Mouse (Mus musculus): ENCODE data around the gene Zic2. TPM values are rescaled to one million over a fixed set of nuclear protein-coding genes. Genes with fewer than 3 reads are reported as not detected.

Gene Zic2
- polyA plus RNA-seq, 3 experiments from 2014 or later, result not detected

DNA sequence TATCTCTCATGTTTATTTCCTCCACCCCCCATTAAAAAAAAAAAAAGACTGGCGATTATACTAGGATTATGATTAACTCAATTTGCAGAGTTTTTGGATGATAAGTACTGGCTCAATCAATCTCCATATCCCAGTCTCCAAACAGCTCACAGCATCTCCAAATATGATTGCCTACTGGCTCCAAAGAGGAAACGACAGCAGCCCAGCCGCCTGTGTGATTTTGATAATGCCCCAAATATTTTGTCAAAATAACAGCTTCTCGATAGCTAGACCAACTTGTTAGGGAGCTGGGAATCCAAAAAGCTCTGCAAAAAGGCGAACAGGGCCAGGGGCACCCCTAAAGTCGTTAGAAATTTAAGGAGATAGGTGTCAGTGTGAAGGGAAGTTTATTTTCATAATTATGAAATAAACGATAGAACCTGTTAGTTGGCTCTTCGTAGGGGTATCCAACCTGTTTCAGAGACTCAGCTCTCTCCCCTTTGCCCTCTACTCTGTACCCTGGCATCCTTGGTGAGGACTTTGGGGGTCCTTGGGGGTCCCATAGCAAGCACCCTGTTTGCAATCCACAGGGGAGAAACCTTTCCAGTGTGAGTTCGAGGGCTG is 2.8 kb downstream of the Zic2 start:
- ATAC-seq, result no peak

DNA sequence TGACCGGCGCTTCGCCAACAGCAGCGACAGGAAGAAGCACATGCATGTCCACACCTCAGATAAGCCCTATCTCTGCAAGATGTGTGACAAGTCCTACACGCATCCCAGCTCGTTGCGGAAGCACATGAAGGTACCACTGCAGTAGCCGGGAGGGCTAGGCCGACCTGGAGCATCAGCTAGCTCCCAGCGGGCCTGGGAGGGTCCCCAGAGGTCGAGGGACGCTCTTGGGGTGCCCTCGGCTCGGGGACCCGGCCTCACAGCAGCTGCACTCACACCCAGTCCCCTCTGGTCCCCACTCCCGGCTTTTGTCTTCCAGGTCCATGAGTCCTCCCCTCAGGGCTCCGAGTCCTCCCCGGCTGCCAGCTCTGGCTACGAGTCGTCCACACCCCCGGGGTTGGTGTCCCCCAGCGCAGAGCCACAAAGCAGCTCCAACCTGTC is 3.4 kb downstream of the Zic2 start:
- ATAC-seq, result no peak

DNA sequence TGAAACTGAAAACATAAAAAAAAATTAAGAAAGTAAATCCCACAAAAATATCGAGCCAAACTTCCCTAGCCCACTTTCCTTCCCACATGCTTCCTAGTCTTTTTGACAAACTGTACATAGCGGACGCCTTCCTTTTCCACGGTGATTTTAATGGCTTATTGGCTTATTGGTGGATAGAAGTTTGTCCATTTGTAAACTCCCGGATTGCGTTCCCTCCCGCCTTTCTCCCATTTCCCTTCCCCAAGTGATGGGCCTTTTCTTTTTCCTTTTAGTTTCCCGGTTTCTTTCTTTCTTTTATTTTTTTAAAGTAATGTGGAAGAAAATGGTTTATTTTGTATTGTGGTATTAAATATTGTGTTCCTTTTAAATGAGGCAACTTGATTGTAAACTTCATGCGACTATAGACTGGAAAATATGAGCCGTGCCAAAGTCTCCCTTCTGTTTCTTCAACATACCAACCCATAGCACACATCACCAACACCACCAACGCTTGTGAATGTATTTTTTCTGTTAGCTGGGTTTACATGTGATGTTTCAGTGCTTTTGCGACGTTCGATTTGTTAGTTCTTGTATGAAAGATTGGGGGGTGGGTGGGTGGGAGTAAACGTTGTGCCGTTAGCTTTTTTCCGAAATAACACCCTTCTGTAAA is 4.3 kb downstream of the Zic2 start:
- ATAC-seq, result no peak

DNA sequence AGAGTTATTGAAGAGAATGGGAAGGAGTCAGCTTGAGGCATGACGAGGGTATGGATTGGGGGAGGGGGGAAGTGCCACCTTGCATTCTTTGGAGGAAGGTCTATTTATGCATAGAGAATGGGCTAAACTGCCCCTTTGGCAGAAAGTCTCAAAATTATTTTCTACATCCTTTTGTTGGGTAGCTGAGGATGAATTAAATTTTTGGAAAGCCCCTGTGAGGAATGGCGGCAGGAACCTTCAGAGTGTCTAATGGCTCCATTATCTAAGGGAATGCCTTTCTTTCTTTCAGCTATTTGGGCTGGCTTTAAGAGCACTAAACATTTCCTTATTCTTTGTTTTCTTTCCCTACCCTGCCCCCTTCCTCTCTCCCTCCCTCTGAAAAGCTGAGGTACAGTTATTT is 5.1 kb downstream of the Zic2 start:
- ATAC-seq, result no peak

DNA sequence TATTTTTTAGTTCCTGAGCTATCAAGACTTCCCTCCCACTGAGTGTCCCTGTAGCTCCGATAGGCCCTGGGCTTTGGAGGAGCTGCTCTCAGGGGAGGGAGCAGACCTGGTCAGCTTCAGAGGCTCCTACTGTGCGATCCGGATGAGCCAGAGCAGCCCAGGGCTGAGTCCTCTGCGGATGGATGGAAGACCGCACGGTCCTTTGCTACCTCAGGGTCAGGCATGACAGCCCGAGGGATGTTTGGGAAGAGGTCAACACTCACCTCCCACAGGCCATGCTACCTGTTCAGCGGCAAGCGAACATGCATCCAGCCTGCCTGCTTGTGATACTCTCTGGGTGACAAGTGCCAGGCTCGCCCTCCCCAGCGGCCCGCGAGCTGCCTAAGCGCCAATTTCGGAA is 5.9 kb downstream of the Zic2 start:
- no peak for ATAC-seq

DNA sequence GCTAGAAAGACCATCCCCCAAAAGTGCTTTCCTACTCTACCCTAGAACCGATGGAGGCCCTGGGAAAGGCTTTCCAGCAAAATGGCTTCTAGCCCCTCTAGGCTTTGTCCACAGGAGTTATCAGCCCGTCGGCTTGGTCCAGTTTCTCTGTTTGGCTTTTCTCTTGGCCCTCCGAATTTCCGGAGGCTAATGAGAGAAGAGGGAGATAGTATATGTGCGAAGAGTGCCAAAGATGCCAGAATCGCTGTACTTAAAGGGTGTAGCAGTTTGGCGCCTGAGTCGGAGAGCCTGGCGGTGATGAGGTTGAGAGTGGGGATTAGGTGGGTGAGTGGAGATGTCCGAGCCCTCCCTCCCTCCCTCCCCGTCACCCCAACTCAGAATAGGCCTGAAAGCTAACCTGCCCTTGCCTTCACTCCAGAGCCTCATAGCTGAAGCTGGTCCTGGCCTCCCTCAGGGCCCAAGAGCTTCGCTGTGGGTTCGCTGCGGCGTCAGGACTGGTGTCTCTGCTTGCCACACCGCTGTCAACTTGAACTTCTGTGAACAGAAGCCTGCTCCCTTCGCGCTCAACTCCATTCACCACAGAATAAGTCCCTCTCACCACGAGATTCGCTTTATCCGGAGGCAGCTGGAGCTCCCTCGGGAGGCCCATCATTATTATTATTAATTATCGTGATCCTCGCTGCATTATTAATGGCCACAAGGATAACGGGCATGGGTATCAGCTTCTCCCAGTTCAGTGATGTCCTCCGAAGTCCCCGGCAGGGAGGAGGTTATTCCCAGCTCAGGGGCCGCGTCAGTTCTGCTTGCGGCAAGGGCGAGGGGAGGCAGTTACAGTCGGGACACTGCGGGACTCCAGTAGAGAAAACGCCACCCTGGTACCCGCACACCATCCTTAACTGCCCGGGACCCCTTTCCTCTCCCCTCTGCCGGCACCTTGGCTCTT is 7.1 kb downstream of the Zic2 start:
- no peak for ATAC-seq

DNA sequence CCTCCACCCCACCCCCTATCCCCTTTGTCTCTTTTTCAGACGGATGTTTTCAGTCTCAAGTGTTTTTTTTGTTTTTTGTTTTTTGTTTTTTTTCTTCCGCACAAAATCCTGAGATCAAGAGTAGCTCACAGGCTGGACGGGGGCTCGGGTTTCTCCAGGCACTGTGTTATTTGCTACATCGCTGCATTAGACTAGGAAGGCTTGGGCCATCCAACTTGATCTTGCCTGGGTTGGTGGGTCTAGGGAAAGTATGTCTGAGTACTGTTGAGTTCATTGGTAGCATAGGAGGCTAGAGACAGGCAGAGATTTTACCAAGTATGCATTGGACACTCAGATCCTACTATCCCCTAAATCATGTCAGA is 7.8 kb downstream of the Zic2 start:
- ATAC-seq, result no peak

DNA sequence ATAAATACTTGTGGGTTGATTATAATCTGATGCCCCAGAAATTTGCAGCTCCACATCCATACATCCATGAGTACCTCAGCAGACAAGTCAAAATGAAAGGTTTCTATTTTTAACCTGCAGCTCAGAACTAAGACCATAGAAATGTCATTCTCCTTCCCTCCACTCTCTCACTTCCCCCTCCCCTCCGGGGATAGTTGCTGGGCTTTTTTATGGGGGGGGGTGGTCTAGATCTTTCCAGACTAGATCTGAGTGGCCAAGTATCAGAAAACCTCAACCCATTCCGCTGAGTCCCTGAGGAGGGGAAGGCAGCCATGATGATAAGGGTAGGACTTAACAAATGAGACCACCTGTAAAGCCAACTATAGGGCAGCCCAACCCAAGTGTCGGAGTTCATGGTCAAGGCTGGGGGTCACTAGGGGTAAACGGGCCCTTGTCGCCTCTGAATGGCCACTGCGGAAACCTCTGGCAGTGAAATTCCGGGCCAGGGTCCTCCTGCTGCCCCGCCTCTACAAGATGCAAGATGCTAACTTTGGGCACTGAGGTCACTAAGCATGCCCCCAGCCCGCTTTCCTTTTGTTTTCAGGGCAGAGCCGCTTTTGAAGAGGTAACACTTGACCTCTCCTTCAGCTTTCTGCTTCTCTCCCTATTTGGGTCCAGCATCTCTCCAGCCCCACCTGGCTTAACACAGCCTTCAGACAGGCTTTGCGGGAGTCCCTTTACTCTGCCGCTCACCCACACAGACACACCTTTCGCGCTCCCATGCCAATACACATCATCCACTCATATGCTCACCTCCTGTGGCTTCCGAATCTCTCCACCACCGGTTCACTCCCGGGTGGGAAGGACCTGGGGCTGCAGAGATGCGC is 8.6 kb downstream of the Zic2 start:
- no peak for ATAC-seq

DNA sequence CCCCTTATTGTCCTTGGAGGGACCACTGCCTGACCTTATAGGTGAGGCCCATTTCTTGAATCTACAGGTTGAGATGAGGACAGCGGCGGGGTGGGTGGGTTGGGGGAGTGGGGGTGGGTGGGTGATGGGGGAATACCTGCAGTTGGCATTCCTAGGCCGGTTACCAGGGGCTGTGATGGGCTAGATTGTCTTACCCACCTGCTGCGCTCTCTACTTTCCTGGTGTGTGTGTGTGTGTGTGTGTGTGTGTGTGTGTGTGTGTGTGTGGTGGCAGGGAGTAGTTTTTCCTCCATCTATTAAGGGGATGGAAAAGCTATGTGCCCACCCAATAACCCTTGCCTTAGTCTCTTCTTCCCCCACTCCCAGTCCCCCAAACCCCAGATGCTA is 9.2 kb downstream of the Zic2 start:
- no peak for ATAC-seq

DNA sequence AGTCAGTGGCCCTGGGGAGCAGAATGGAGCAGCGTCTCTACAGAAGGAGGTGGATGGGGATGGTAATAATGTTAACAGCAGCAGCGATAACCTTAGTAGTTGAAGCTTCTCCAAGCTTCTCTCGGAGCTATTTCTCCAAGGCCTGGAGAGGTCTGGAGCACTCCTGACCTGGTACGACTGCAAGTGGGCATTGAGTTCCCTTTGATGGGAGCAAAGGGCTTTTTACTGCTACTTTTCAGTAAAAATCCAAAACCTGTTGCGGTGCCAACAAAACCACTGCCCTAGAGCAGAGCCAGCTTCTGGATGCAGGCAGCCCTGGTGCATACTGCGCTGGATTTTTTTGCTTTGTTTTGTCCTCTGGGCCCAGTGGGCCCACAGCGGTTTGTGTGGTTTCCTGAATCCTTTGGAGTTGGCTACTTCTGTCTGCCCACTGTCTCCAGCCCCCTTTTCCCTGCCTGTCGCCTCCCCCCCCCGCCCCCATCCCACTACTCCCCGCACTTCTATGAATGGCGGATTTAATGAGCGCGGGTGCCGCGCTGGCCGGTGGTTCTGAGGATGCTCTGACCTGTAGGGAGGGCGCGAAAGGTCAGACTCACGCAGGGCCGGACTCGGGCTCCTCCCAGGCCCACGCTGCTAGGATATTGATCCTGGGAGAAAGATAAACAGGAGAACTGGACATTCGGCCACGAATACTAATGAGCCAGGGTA is 9.8 kb downstream of the Zic2 start:
- no peak for ATAC-seq

DNA sequence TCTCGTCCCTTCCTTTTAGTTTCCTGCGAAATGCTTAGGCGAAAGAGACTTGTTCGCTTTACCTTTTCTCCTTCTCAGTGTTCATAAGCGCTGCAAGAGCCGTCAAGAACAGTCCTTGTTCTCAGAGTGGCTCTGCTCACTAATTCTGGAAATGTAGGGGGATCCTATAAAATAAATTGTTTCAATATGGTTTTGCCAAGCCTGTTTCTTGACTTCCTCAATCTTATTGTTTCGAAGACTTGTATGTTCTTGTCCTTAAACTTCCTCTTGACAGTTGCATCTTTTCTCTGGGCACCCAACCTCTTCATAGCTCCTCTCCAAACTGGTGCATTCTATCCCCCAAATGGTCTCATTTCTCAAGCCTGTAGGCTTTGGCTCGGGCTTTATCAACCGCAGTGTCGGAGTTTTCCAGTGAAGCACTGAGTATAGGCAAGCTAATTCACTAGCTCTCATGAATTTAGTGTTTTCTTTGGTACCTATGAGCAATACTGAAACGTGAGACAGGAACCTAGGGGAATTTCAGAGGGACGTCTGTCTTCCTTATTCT is 10.5 kb downstream of the Zic2 start:
- ATAC-seq, result no peak

DNA sequence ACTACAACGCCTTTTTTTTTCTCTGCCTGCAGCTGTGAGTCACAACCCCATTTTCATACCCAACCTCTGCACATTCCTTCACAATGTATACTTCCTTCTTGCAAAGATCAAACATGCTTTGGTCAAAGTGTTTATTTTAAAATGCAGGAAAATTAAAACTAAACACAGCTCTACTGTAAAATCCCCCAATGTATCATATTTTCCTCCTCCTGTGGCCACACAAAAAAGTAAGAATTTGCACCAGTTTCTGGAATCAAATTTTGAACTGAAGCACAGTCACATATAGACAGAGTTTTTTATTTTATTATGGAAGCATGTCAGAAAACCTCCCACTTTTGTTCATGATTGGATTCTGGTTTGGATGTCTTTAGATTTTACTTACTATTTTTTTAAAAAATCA is 11.4 kb downstream of the Zic2 start:
- ATAC-seq, result no peak

DNA sequence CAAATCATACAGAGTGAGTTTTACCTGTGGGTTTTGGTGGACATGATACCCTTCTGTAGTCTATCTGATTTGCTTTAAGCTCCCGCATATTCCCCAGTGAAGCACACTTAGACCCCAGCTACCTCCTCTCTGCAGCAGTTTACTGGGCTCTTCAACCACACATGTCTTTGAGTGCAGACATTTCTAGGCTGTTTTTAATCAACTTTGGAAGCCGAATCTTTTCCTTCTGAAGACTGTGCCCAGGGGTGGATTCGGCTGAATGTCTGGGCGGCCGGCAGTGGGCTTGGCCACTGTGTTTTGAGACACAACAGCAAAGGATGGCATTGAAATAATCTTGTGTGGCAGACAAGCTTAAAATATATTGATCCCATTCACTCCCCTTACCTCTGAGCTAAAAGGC is 12.1 kb downstream of the Zic2 start:
- ATAC-seq, result no peak

DNA sequence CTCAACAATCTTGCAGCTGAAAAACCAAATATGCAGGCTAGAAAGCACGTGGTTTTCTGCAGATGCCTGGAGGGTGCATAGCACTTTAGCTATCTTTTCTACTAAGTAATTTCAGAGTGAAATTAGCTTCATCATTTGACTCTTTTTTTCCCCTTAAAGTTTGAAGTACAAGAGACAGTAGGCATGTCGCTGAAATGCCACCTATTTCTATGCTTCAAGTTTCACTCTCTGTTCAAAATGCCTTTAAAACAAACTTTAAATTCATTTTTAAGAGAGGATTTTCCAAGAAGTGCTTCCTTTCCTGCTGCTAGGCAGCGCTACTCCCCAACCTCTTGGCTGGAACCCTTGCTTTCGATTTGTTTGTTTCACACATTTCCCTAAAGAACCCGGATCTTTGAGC is 13.8 kb downstream of the Zic2 start:
- ATAC-seq, result no peak

DNA sequence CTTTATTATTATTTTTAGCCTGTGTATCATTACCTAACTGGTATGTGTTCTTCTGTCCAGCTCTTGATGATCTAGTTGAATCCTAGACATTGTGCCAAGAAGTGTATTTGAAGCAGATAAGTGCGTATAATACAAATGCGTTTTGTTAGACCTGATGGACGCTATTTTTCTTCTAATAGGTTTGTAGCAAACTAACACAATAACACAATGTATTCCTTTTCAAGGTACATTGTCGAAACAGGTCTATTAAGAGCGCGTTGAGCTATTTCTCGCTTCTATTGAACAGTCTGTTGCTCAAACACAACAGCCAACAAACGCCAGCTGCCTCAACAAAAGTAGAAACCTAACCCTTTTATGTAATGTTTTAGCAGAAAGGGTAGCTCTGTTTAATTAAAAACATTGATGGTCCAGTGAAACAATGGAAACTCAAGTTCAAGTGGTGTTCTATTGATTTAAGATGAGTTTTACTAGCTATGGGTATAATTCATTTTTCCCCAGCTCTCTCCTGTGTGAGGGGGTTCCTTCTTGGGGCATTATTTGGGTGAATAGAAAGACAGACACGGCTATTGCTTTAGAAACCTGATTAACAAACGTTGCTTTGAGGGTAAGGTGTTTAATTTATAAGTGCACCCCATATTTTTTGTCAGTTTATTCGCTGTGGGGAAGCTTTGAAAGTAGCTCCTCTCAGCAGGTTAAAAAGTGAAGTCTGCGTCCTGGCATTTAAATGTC is 14.6 kb downstream of the Zic2 start:
- no peak for ATAC-seq

DNA sequence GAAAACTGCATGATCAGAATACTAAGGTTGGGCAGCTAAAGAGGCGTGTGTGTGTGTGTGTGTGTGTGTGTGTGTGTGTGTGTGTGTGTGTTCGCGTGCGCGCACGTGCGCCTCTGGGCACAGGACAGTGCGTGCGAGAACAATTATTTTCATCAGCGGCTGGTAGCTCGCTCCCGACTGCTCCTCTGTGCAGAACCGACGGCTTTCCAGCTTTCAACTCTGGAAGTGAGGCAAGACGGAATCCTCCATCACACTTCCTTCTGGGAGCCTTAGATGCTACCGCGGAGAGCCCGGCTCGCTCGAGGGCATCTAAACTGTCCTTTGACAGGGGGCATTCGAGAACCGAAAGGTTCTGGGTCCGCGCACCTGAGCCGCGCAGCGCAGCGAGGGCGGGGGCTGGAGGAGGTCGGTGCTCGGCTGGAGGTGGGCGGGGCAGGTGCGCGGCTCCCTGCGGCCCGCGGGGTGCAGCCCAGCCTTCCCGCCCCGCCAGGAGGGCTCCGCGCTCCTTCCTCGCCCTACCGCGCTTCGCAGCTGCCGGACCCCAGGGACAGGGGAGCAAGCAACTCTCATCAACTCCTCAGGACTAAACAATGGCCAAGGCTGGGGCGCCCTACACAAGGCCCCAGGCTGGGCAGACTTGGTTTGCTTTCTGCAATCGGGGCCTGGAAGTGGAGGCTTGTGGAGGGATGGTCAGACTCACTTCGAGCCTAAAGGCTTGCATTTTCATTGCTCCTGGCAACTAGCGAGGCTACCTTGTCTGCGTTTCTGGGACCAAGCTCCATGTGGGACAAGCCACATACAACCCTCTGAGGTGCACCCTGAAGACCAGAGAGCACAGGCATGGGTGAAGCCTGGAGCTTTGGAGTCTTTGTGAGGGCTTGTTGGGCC is 15.4 kb downstream of the Zic2 start, which contains the start of gene Gm10837:
Gm10837 (plus strand) TSS at position 146 of the 888 bp plus-strand sequence.
- ATAC-seq, result no peak

DNA sequence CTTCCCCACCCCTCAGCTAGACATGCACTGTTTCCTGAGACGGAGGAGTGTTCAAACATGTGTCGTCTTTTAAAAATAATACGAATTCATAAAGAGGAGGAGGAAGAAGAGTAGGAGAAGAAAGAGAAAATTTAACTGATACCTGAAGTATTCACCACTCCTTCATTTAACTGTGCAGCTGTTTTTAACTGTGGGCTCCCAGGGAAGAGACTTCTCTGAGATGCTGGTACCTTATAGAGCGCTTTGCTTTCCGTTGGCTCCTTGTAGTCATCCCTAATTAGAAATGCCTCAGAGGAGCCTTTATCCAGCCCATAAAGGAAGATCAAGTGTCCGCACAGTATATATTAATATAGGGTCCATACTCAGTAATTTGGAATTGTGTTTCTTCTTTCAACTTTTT is 16.3 kb downstream of the Zic2 start:
- ATAC-seq, result no peak

DNA sequence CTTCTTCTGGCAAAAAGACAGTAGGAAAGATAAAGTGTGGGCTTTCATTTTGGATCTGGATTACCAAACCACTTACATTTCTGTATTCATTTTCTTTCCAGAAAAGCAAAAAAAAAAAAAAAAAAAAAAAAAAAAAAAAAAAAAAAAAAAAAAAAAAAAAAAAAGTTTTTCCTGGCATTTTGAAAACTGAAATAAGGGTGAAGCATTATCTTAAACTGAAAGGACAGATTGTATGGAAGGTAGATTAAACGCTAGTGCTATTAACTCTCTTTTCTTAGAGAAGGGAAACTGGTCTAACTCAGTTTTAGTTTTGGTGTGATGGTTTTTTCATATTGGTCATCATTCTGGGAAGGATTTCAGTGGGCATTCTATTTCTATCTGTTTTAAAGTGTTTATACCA is 16.8 kb downstream of the Zic2 start:
- ATAC-seq, result no peak

DNA sequence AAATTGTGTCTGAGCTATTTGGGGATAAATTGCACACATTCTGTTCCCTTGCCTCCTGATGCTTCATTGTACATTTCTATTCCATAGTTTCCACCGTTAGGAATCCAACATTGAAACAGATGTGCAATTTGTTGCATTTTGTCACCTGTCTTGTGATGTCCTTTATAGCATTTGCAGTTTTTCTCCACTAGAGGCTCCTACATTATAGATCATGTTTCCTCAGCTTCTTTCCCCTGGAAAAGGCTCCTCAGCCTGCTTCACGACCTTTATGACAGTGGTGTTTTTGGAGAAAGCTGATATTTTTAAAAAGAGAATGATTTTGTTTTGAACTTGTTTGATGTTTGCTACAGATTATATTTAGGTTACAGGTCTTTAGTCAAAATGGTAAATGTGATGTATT is 33.8 kb downstream of the Zic2 start:
- no peak for ATAC-seq

DNA sequence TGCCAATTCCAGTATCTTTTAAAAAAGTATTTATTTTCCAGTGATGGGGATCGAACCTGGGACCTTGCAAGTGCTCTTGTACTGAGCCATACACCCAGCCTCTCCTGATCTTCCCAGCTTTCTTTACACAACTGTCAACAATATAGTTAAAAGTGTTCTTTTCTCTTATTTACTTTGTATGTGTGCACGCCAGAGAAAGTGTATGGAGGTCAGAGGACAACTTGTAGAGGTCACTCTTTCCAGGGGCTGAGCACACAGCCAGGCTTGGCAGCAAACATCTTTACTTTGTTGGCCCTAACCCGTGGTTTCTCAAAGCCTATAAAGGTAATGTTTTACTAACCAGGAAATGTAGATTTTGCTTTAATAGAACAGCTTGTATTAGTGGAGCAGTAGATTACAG is 36.3 kb downstream of the Zic2 start:
- no peak for ATAC-seq

Measured in inflammation-experienced regulatory T-cells, adult 6 months (primary cell).